Mouse (Mus musculus): ENCODE results near the gene Zfy1. TPM values are rescaled to one million over a fixed set of nuclear protein-coding genes. Genes with fewer than 3 reads are reported as not detected.
"Not testable (repeated sequence)": the region's sequence is repeated elsewhere in the genome, so short reads cannot be mapped to it uniquely, and the experiment has no call there.

The Zfy1 gene
- polyA plus RNA-seq (2012; rRNA removed): not detected in 2 replicates

- H3K4me3 ChIP-seq (ENCODE audit: insufficient read depth, low read length); H3K4me1 ChIP-seq (ENCODE audit: control insufficient read depth, insufficient read depth, low read length); H3K27ac ChIP-seq (ENCODE audit: insufficient read depth, low read length): not testable (repeated sequence)
Observed at GRCm38 (mm10) chrY:797309-797708, at the start of gene Zfy1. Gene Zfy1, minus strand, starts transcription at chrY:797409.

- TF ChIP-seq CTCF (IDR thresholded peaks at IDR 0.05; ENCODE audit: extremely low read depth, insufficient read depth, low read length) (no peak), POLR2A (IDR thresholded peaks at IDR 0.05; ENCODE audit: extremely low read depth, insufficient read depth, low read length) (no peak)
- no peak within 1 kb of the TSS for H3K27ac ChIP-seq (ENCODE audit: insufficient read depth, low read length)
- no peaks in the 10 kb centered on the region for H3K4me1 ChIP-seq (ENCODE audit: control insufficient read depth, insufficient read depth, low read length)
- H3K4me3 ChIP-seq (ENCODE audit: insufficient read depth, low read length): no peak within 1 kb of the TSS
Observed at GRCm38 (mm10) chrY:818396-818795, 21.2 kb upstream of the Zfy1 start, which contains the start of gene Uba1y. Gene Uba1y, plus strand, starts transcription at chrY:818649.

GRCm38 (mm10) chrY:808991-809661 lies 11.9 kb upstream of the Zfy1 start:
- no peak overlapping the region for H3K27ac ChIP-seq (ENCODE audit: insufficient read depth, low read length)
- H3K4me1 ChIP-seq (ENCODE audit: control insufficient read depth, insufficient read depth, low read length): no peaks in the 10 kb centered on the region
- TF ChIP-seq POLR2A (IDR thresholded peaks at IDR 0.05; ENCODE audit: extremely low read depth, insufficient read depth, low read length) (no peak), CTCF (IDR thresholded peaks at IDR 0.05; ENCODE audit: extremely low read depth, insufficient read depth, low read length) (no peak)
- H3K4me3 ChIP-seq (ENCODE audit: insufficient read depth, low read length): no peak overlapping the region

Other genes starting within 250 kb of the Zfy1 start
- gene Uba1y, start 21.2 kb upstream of the Zfy1 start, polyA plus RNA-seq (2012; rRNA removed): not detected in 2 replicates
- not detected in 2 replicates for gene Kdm5d, start 100.4 kb upstream of the Zfy1 start, polyA plus RNA-seq (2012; rRNA removed)
- not detected in 2 replicates for gene Eif2s3y, start 213.1 kb upstream of the Zfy1 start, polyA plus RNA-seq (2012; rRNA removed)